Mouse (Mus musculus): ENCODE results near the gene Aox2.

Gene Aox2

GRCm38 (mm10) chr1:58288091-58288490 is 10.0 kb downstream of the Aox2 start:
- no peak for DNase-seq (ENCODE audit: low spot score)

- no peak for DNase-seq (ENCODE audit: low spot score)
Measured at GRCm38 (mm10) chr1:58289863-58290469, 11.8 kb downstream of the Aox2 start.

DNA sequence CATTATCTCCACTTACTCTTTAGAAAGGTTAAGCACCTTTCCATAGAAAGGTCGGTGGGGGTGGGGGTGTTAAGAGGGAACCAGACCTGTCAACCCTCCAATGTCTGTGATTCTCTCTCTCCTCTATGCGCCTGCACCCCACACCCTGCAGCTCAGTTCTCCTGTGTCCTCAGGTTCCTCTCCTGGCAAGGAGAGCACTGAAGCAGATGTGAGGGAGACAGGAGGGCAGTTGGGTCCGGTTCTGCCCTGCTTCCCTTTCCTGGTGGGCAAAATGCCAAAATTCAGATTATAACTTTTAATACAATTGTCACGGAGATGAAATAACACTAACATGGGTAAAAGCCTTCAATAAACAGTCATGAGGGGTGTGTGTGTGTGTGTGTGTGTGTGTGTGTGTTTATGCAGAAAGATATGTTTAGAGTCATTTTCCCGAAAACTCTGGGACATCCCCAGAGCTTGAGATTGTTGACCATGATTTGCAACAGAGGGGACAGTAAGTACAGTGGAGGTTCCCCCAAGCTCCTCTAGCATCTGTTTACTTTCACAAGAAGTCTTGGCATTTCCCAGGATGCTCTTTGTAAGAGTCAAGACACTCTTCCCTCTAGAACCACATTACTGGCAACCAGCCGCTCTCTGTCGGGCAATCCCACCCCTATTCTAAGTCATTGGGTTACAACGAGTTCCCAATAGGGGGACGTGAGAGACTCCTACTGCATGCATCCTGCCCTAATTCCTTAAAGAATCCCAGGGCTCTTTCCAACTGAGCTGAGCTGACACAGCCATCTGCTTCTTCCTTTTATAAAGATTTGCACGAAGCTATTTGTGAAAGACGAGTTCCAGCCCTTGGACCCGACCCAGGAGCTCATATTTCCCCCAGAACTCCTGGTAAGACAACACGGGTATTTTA is 13.5 kb downstream of the Aox2 start:
- no peak for DNase-seq (ENCODE audit: low spot score)

- no peak for DNase-seq (ENCODE audit: low spot score)
Measured at GRCm38 (mm10) chr1:58294730-58295129, 16.6 kb downstream of the Aox2 start.

GRCm38 (mm10) chr1:58296278-58296677 is 18.2 kb downstream of the Aox2 start:
- DNase-seq (ENCODE audit: low spot score): peak; percentile 62

DNA sequence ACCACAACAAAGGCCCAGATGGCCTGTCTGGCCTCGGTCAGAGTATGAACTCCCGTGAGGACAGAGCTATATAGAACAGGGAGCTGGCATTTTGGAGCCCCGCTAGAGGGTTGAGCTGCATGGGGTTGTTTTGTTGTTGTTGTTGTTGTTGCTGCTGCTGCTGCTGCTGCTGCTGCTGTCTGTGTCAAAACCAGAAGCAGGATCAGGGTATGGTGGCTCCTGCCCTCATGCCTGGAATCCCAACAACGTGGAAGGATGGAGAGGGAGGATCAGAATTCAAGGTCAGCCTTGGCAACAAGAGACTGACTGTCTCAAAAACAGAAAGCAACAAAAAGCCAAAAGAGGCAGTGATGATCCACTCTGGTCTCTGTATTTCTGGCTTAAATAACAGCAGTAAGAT is 18.7 kb downstream of the Aox2 start:
- DNase-seq (ENCODE audit: low spot score): peak; percentile 39

DNA sequence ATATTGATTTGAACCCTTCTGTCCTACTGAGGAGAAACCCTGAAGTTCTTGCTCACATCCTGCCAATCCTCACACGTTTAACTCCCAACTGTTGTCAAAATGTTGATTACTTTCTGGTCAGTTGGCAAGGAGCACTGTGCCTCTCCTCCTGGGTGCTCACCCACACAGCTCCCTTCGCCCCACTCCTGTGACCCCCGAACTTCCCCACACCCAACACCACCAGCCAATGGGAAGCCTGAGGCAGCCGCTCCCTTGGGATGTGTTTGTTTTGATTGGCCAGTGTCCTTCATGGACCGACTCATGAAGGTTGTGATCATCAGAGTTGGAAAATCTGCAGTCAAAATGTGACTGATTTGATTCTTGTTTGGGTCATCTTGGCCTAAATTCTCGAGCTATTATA is 20.2 kb downstream of the Aox2 start:
- no peak for DNase-seq (ENCODE audit: low spot score)

- DNase-seq (ENCODE audit: low spot score): no peak
Measured at GRCm38 (mm10) chr1:58301073-58301472, 22.9 kb downstream of the Aox2 start.

DNA sequence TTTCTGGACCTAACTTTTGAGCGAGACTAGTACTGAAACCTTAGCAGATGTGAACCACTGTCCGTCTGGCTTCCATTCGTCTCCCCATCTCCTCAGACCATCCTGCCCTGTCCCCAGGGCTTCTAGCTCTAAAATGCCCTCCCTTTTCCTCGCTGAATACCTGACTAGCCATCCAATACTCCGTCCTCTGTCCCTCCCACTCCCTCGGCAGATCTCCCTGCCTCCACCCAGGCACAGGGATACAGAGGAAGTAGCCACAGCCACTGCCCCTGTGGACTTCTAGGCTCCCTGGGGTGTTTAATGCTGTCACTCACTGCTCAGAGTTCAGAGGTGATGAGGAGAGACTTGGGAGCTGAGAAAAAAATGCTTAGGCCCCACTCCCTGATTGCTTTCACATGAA is 23.9 kb downstream of the Aox2 start:
- DNase-seq (ENCODE audit: low spot score): no peak

- DNase-seq (ENCODE audit: low spot score): no peak
Measured at GRCm38 (mm10) chr1:58303009-58303408, 24.9 kb downstream of the Aox2 start.

GRCm38 (mm10) chr1:58303726-58304125 is 25.6 kb downstream of the Aox2 start:
- DNase-seq (ENCODE audit: low spot score): peak; percentile 45

- no peak for DNase-seq (ENCODE audit: low spot score)
Measured at GRCm38 (mm10) chr1:58304296-58304695, 26.2 kb downstream of the Aox2 start.

- DNase-seq (ENCODE audit: low spot score): no peak
Measured at GRCm38 (mm10) chr1:58307181-58307580, 29.1 kb downstream of the Aox2 start.

- DNase-seq (ENCODE audit: low spot score): no peak
Measured at GRCm38 (mm10) chr1:58308594-58308993, 30.5 kb downstream of the Aox2 start.

- no peak for DNase-seq (ENCODE audit: low spot score)
Measured at GRCm38 (mm10) chr1:58309853-58310252, 31.7 kb downstream of the Aox2 start.

GRCm38 (mm10) chr1:58311221-58311864 is 33.2 kb downstream of the Aox2 start:
- no peak for DNase-seq (ENCODE audit: low spot score)

GRCm38 (mm10) chr1:58313173-58313572 is 35.0 kb downstream of the Aox2 start:
- no peak for DNase-seq (ENCODE audit: low spot score)

GRCm38 (mm10) chr1:58315532-58315931 is 37.4 kb downstream of the Aox2 start:
- no peak for DNase-seq (ENCODE audit: low spot score)

- DNase-seq (ENCODE audit: low spot score): no peak
Measured at GRCm38 (mm10) chr1:58333222-58333621, 55.1 kb downstream of the Aox2 start.

DNA sequence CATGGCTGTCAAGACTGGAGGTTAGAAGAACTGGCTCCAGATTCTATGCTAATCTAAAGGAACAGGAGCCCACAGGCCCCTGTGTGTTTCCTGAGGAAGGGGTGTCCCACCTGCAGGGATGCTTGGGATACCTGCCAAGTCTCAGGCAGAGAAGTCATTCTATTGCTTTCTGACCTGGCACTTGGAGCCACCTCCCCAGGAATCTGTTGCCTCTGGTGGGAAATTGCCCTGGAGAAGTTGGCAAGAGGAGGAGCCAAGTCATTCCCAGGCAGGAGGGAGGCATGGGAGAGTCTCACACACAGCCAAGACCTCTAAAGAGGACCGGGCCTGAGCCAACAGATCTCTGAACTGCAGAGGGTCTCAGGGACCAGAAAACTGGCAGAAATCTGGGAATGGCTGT is 61.8 kb downstream of the Aox2 start:
- DNase-seq (ENCODE audit: low spot score): no peak

- DNase-seq (ENCODE audit: low spot score): no peak
Measured at GRCm38 (mm10) chr1:58341576-58341975, 63.5 kb downstream of the Aox2 start.

DNA sequence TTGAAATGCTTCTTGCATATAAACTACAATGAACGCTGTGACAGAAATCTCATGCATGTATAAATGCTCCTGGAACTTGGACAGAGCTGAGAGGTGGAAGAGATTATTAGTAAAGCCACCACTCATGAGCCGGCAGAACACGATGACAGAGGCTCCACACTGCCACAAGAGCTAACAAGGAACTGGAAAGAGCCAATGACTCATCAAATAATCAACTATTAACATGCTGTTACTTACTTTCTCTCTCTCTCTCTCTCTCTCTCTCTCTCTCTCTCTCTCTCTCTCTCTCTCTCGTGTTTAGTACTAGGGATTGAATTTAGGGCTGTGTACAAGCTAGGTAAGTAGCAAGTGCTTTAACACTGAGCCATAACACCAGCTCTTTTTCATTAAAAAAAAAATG is 65.7 kb downstream of the Aox2 start:
- no peak for DNase-seq (ENCODE audit: low spot score)

- no peak for DNase-seq (ENCODE audit: low spot score)
Measured at GRCm38 (mm10) chr1:58344570-58344969, 66.4 kb downstream of the Aox2 start.
